10 mouse cellular contexts compared by ENCODE assay signal in genomic region chr5:119706467-119706866, GRCm38 (mm10). TPM values are rescaled to one million over a fixed set of nuclear protein-coding genes. Genes with fewer than 3 reads are reported as not detected.
A peak's percentile ranks its signal among the peaks of the same experiment; 100 is the strongest.
DNase-seq lines count a peak whose midpoint lies in the region; ATAC-seq and TF ChIP-seq lines count a peak whose summit lies in the region.
"Had no signal": no experiment of that assay in that cellular context is flagged by ENCODE, and none has a peak within 500 bp of the region (broad histone marks: within the 10 kb centered on the region; RNA-seq: fewer than 3 reads in every experiment).

No protein-coding gene starts in this region.

- ATAC-seq in kidney, embryonic 15.5 days (replicated peaks; ENCODE audit: low FRiP score): no peak
- no peak for ATAC-seq in hindbrain, embryonic 15.5 days (ENCODE audit: low FRiP score, low read depth)

- no peak for TF ChIP-seq CTCF in cerebellum, adult 2 months (IDR thresholded peaks at IDR 0.05; ENCODE audit: borderline replicate concordance, insufficient read depth, low read depth, low read length)

- peak overlapping the region; percentile 51 for H3K4me2 ChIP-seq in kidney, embryonic 15.5 days
- peak overlapping the region; percentile 35 for H3K4me2 ChIP-seq in hindbrain, embryonic 15.5 days

- H3K27ac ChIP-seq in kidney, embryonic 15.5 days: no peak overlapping the region
- no peak overlapping the region for H3K27ac ChIP-seq in hindbrain, embryonic 15.5 days (replicated peaks)
- no peak overlapping the region for H3K27ac ChIP-seq in cerebellum, adult 2 months (ENCODE audit: insufficient read depth, low read length)

- no peak for TF ChIP-seq POLR2A in cerebellum, adult 2 months (IDR thresholded peaks at IDR 0.05; ENCODE audit: borderline replicate concordance, insufficient read depth, low read length)

- no peaks in the 10 kb centered on the region for H3K9me3 ChIP-seq in kidney, embryonic 15.5 days (replicated peaks)
- no peaks in the 10 kb centered on the region for H3K9me3 ChIP-seq in hindbrain, embryonic 15.5 days

- H3K27me3 ChIP-seq in kidney, embryonic 15.5 days: peaks cover 72% of the 10 kb centered on the region
- peaks cover 78% of the 10 kb centered on the region for H3K27me3 ChIP-seq in hindbrain, embryonic 15.5 days
- peaks cover 7% of the 10 kb centered on the region; the same call in 1 of the 2 replicates for H3K27me3 ChIP-seq in cerebellum, adult 2 months (ENCODE audit: control insufficient read depth, insufficient read depth, low read length)

- H3K4me3 ChIP-seq in kidney, embryonic 15.5 days (replicated peaks): peak overlapping the region; percentile 22
- peak overlapping the region; percentile 5; the same call in 1 of the 2 replicates for H3K4me3 ChIP-seq in hindbrain, embryonic 15.5 days
- H3K4me3 ChIP-seq in cerebellum, adult 2 months (replicated peaks; ENCODE audit: insufficient read depth, low read depth, low read length): no peak overlapping the region

- no peak for DNase-seq in kidney, adult 8-10 months
- peak; percentile 65 for DNase-seq in embryo, embryonic 10.5 days (ENCODE audit: low spot score)
- DNase-seq in neural tube, embryonic 10.5 days (ENCODE audit: extremely low spot score, low spot score): peak; percentile 60
- DNase-seq in cerebellum, postnatal 10 days: no peak
- DNase-seq in adipocyte (ENCODE audit: low spot score): no peak
- no peak for DNase-seq in cerebellum, adult 2 months
- DNase-seq: thymus, postnatal 25 days had no signal

- H3K36me3 ChIP-seq in kidney, embryonic 15.5 days: no peaks in the 10 kb centered on the region
- H3K36me3 ChIP-seq in hindbrain, embryonic 15.5 days: no peaks in the 10 kb centered on the region
- H3K36me3 ChIP-seq: G1E had no signal

- no peak overlapping the region for H3K9ac ChIP-seq in kidney, embryonic 15.5 days
- no peak overlapping the region for H3K9ac ChIP-seq in hindbrain, embryonic 15.5 days

- under 1% methylated on average over 17 of the region's 17 CpGs for WGBS in kidney, embryonic 15.5 days
- under 1% methylated on average over 17 of the region's 17 CpGs for WGBS in hindbrain, embryonic 15.5 days
- under 1% methylated on average over 17 of the region's 17 CpGs for WGBS in cerebellum, adult 2 months

- peaks cover 13% of the 10 kb centered on the region for H3K4me1 ChIP-seq in kidney, embryonic 15.5 days
- peaks cover 6% of the 10 kb centered on the region; the same call in 1 of the 2 replicates for H3K4me1 ChIP-seq in hindbrain, embryonic 15.5 days (replicated peaks)
- H3K4me1 ChIP-seq in cerebellum, adult 2 months (ENCODE audit: control insufficient read depth, insufficient read depth, low read length): no peaks in the 10 kb centered on the region

RNA-seq across cellular contexts. Expression of gene Tbx3, which starts 36.0 kb away (rescaled TPM):
- polyA plus RNA-seq in kidney, embryonic 15.5 days (2015; fragmentation: Nextera tagmentation; extraction: Ambion mirVana): 51.1 and 54.4 TPM in 2 replicates
- 4.0 and 5.0 TPM in 2 replicates for polyA plus RNA-seq in hindbrain, embryonic 15.5 days (2015; fragmentation: Nextera tagmentation; extraction: Ambion mirVana)
- polyA plus RNA-seq in cerebellum, adult 2 months (2012; rRNA removed): 1.4 and 1.6 TPM in 2 replicates
- polyA plus RNA-seq: G1E had no signal

Comparison
In these comparisons a context has a peak if more than half of its experiments do, and no peak if none do; other contexts are left out.
1. DNase-seq: peak in embryo, embryonic 10.5 days (single experiment) and neural tube, embryonic 10.5 days (single experiment); none in kidney, adult 8-10 months (0 of 2), cerebellum, postnatal 10 days (0 of 2), adipocyte (single experiment) and cerebellum, adult 2 months (0 of 2).